Comparison of ENCODE assay signal across 1 mouse cellular context in genomic region chr16:36673196-36673595, GRCm38 (mm10).
TF ChIP-seq lines count a peak whose summit lies in the region.

No protein-coding gene starts in this region.

TF ChIP-seq in CH12.LX, 34 proteins besides CTCF, POLR2A, EP300 and RAD21 (continued from another document):
- no peak for TF ChIP-seq ZKSCAN1 (IDR thresholded peaks at IDR 0.05; ENCODE audit: borderline replicate concordance, low read depth, low read length)
- no peak for TF ChIP-seq HCFC1 (IDR thresholded peaks at IDR 0.05; ENCODE audit: low read depth, low read length)
- TF ChIP-seq CHD2 (IDR thresholded peaks at IDR 0.05; ENCODE audit: low read length), result no peak
- TF ChIP-seq NRF1 (IDR thresholded peaks at IDR 0.05; ENCODE audit: low read depth, low read length), result no peak
- TF ChIP-seq ZC3H11A (IDR thresholded peaks at IDR 0.05; ENCODE audit: low read depth, low read length), result no peak
- peak; percentile 18; the same call in 1 of the 2 replicates for TF ChIP-seq MXI1 (IDR thresholded peaks at IDR 0.05; ENCODE audit: low read depth, low read length)
- TF ChIP-seq NELFE (IDR thresholded peaks at IDR 0.05; ENCODE audit: low read depth, low read length), result no peak
- TF ChIP-seq MAX (IDR thresholded peaks at IDR 0.05; ENCODE audit: low read length), result no peak
- no peak for TF ChIP-seq PAX5 (IDR thresholded peaks at IDR 0.05; ENCODE audit: low read length)
- TF ChIP-seq SIN3A (IDR thresholded peaks at IDR 0.05; ENCODE audit: low read length), result no peak
- peak; percentile 41; the same call in 1 of the 2 replicates for TF ChIP-seq MEF2A (IDR thresholded peaks at IDR 0.05; ENCODE audit: borderline replicate concordance, low read depth, low read length)
- no peak for TF ChIP-seq E2F4 (IDR thresholded peaks at IDR 0.05; ENCODE audit: insufficient replicate concordance, low read depth, low read length)
- 0 out of 2 replicates have a peak, but pooled peaks have one; percentile 19 for TF ChIP-seq BHLHE40 (IDR thresholded peaks at IDR 0.05; ENCODE audit: low read depth, low read length)
- TF ChIP-seq ZMIZ1 (IDR thresholded peaks at IDR 0.05; ENCODE audit: low read depth, low read length), result no peak
- no peak for TF ChIP-seq RCOR1 (conservative IDR thresholded peaks at IDR 0.05; ENCODE audit: low read depth, low read length)
- no peak for TF ChIP-seq SMC3 (IDR thresholded peaks at IDR 0.05; ENCODE audit: low read depth, low read length)
- TF ChIP-seq IRF4 (IDR thresholded peaks at IDR 0.05; ENCODE audit: low read depth, low read length), result 0 out of 2 replicates have a peak, but pooled peaks have one; percentile 48
- no peak for TF ChIP-seq CHD1 (IDR thresholded peaks at IDR 0.05; ENCODE audit: low read depth, low read length)
- no peak for TF ChIP-seq USF2 (conservative IDR thresholded peaks at IDR 0.05; ENCODE audit: low read depth, low read length)
- TF ChIP-seq ELF1 (IDR thresholded peaks at IDR 0.05; ENCODE audit: low read depth, low read length), result no peak; the same call in 1 of the 2 replicates
- no peak for TF ChIP-seq KAT2A (IDR thresholded peaks at IDR 0.05; ENCODE audit: insufficient replicate concordance, low read length)
- peak; percentile 31; the same call in 1 of the 2 replicates for TF ChIP-seq MAZ (IDR thresholded peaks at IDR 0.05; ENCODE audit: low read depth, low read length)
- TF ChIP-seq MYC (IDR thresholded peaks at IDR 0.05; ENCODE audit: low read depth, low read length), result no peak; the same call in 1 of the 2 replicates
- TF ChIP-seq JUND (conservative IDR thresholded peaks at IDR 0.05; ENCODE audit: low read depth, low read length), result no peak
- TF ChIP-seq TBP (conservative IDR thresholded peaks at IDR 0.05; ENCODE audit: low read depth, low read length), result no peak
- no peak for TF ChIP-seq USF1 (IDR thresholded peaks at IDR 0.05; ENCODE audit: low read depth, low read length)
